Mouse (Mus musculus): ENCODE measurements at regions not wholly inside any gene's neighbourhood (a gene's known extent, or its start where the extent isn't known, plus 50 kb on each side); places are given as distances from the start of the nearest gene placed in this dataset.

- Histone ChIP-seq H3K4me3 (no peak overlapping the region), H3K27ac (no peak overlapping the region), H3K9me3 (replicated peaks) (no peaks in the 10 kb centered on the region), H3K36me3 (no peaks in the 10 kb centered on the region), H3K27me3 (ENCODE audit: low read depth, poor library complexity, severe bottlenecking) (no peaks in the 10 kb centered on the region), H3K4me1 (peaks cover 33% of the 10 kb centered on the region)
- DNase-seq (ENCODE audit: low spot score) = no peak
- WGBS = 95% methylated on average over 6 of the region's 6 CpGs
Observed at GRCm38 (mm10) chr17:45924595-45924994, 107.6 kb downstream of the Vegfa start.

- no peaks in the 10 kb centered on the region for H3K36me3 ChIP-seq
- no peak for DNase-seq (ENCODE audit: low spot score)
- peaks cover 23% of the 10 kb centered on the region for H3K4me1 ChIP-seq
- no peak overlapping the region for H3K27ac ChIP-seq
- no peaks in the 10 kb centered on the region for H3K27me3 ChIP-seq (ENCODE audit: low read depth, poor library complexity, severe bottlenecking)
- H3K4me3 ChIP-seq = no peak overlapping the region
- H3K9me3 ChIP-seq (replicated peaks) = no peaks in the 10 kb centered on the region
- 77% methylated on average over 8 of the region's 8 CpGs for WGBS
Observed at GRCm38 (mm10) chr17:45923217-45923730, 108.9 kb downstream of the Vegfa start.

GRCm38 (mm10) chr17:45917647-45918046 lies 114.5 kb downstream of the Vegfa start:
- no peak for DNase-seq (ENCODE audit: low spot score)
- 98% methylated on average over 2 of the region's 2 CpGs for WGBS
- Histone ChIP-seq H3K36me3 (no peaks in the 10 kb centered on the region), H3K27me3 (ENCODE audit: low read depth, poor library complexity, severe bottlenecking) (no peaks in the 10 kb centered on the region), H3K27ac (no peak overlapping the region), H3K9me3 (replicated peaks) (no peaks in the 10 kb centered on the region), H3K4me3 (no peak overlapping the region), H3K4me1 (peaks cover 32% of the 10 kb centered on the region)

GRCm38 (mm10) chr17:45916937-45917336 lies 115.2 kb downstream of the Vegfa start:
- Histone ChIP-seq H3K4me3 (no peak overlapping the region), H3K27me3 (ENCODE audit: low read depth, poor library complexity, severe bottlenecking) (no peaks in the 10 kb centered on the region), H3K4me1 (peaks cover 30% of the 10 kb centered on the region), H3K9me3 (replicated peaks) (peaks cover 5% of the 10 kb centered on the region), H3K27ac (peak overlapping the region; percentile 63), H3K36me3 (no peaks in the 10 kb centered on the region)
- DNase-seq (ENCODE audit: low spot score) = no peak
- WGBS = 70% methylated on average over 4 of the region's 4 CpGs

- Histone ChIP-seq H3K4me3 (no peak overlapping the region), H3K27ac (no peak overlapping the region), H3K4me1 (peaks cover 24% of the 10 kb centered on the region), H3K9me3 (replicated peaks) (peaks cover 5% of the 10 kb centered on the region), H3K27me3 (ENCODE audit: low read depth, poor library complexity, severe bottlenecking) (no peaks in the 10 kb centered on the region), H3K36me3 (no peaks in the 10 kb centered on the region)
- no peak for DNase-seq (ENCODE audit: low spot score)
- 92% methylated on average over 9 of the region's 9 CpGs for WGBS
Observed at GRCm38 (mm10) chr17:45914706-45915240, 117.4 kb downstream of the Vegfa start.

GRCm38 (mm10) chr17:45914237-45914636 lies 117.9 kb downstream of the Vegfa start:
- H3K4me3 ChIP-seq = no peak overlapping the region
- 90% methylated on average over 1 of the region's 1 CpGs for WGBS
- no peaks in the 10 kb centered on the region for H3K36me3 ChIP-seq
- peaks cover 23% of the 10 kb centered on the region for H3K4me1 ChIP-seq
- H3K9me3 ChIP-seq (replicated peaks) = peaks cover 5% of the 10 kb centered on the region
- no peaks in the 10 kb centered on the region for H3K27me3 ChIP-seq (ENCODE audit: low read depth, poor library complexity, severe bottlenecking)
- no peak for DNase-seq (ENCODE audit: low spot score)
- no peak overlapping the region for H3K27ac ChIP-seq

GRCm38 (mm10) chr17:45913671-45914070 lies 118.5 kb downstream of the Vegfa start:
- Histone ChIP-seq H3K27me3 (ENCODE audit: low read depth, poor library complexity, severe bottlenecking) (no peaks in the 10 kb centered on the region), H3K4me1 (peaks cover 21% of the 10 kb centered on the region), H3K36me3 (no peaks in the 10 kb centered on the region), H3K27ac (no peak overlapping the region), H3K4me3 (no peak overlapping the region), H3K9me3 (replicated peaks) (peaks cover 5% of the 10 kb centered on the region)
- DNase-seq (ENCODE audit: low spot score) = no peak
- 92% methylated on average over 4 of the region's 4 CpGs for WGBS

- DNase-seq (ENCODE audit: low spot score) = no peak
- Histone ChIP-seq H3K4me1 (peaks cover 23% of the 10 kb centered on the region), H3K4me3 (no peak overlapping the region), H3K9me3 (replicated peaks) (peaks cover 5% of the 10 kb centered on the region), H3K27me3 (ENCODE audit: low read depth, poor library complexity, severe bottlenecking) (no peaks in the 10 kb centered on the region), H3K27ac (peak overlapping the region; percentile 46; the same call in 1 of the 2 replicates), H3K36me3 (no peaks in the 10 kb centered on the region)
- WGBS = 91% methylated on average over 3 of the region's 3 CpGs
Observed at GRCm38 (mm10) chr17:45912165-45912564, 120.0 kb downstream of the Vegfa start.

- no peak for DNase-seq (ENCODE audit: low spot score)
- Histone ChIP-seq H3K27me3 (ENCODE audit: low read depth, poor library complexity, severe bottlenecking) (no peaks in the 10 kb centered on the region), H3K4me1 (peaks cover 16% of the 10 kb centered on the region), H3K9me3 (replicated peaks) (peaks cover 5% of the 10 kb centered on the region), H3K27ac (0 out of 2 replicates have a peak overlapping the region, but pooled peaks have one; percentile 20), H3K36me3 (no peaks in the 10 kb centered on the region), H3K4me3 (no peak overlapping the region)
- WGBS = 88% methylated on average over 13 of the region's 13 CpGs
Observed at GRCm38 (mm10) chr17:45911201-45911731, 120.9 kb downstream of the Vegfa start.

- WGBS = 93% methylated on average over 3 of the region's 3 CpGs
- no peak overlapping the region for H3K4me3 ChIP-seq
- peaks cover 10% of the 10 kb centered on the region; the same call in 1 of the 2 replicates for H3K4me1 ChIP-seq
- H3K27me3 ChIP-seq (ENCODE audit: low read depth, poor library complexity, severe bottlenecking) = no peaks in the 10 kb centered on the region
- no peak overlapping the region for H3K27ac ChIP-seq
- H3K36me3 ChIP-seq = no peaks in the 10 kb centered on the region
- DNase-seq (ENCODE audit: low spot score) = no peak
- H3K9me3 ChIP-seq (replicated peaks) = peaks cover 5% of the 10 kb centered on the region
Observed at GRCm38 (mm10) chr17:45910245-45910644, 121.9 kb downstream of the Vegfa start.

- no peak for DNase-seq (ENCODE audit: low spot score)
- no peaks in the 10 kb centered on the region for H3K36me3 ChIP-seq
- no peak overlapping the region for H3K4me3 ChIP-seq
- peaks cover 5% of the 10 kb centered on the region for H3K9me3 ChIP-seq (replicated peaks)
- H3K4me1 ChIP-seq = peaks cover 10% of the 10 kb centered on the region; the same call in 1 of the 2 replicates
- WGBS = 76% methylated on average over 11 of the region's 11 CpGs
- no peak overlapping the region for H3K27ac ChIP-seq
- H3K27me3 ChIP-seq (ENCODE audit: low read depth, poor library complexity, severe bottlenecking) = no peaks in the 10 kb centered on the region
Observed at GRCm38 (mm10) chr17:45907587-45907986, 124.6 kb downstream of the Vegfa start.

- no peaks in the 10 kb centered on the region for H3K27me3 ChIP-seq (ENCODE audit: low read depth, poor library complexity, severe bottlenecking)
- H3K27ac ChIP-seq = no peak overlapping the region
- H3K36me3 ChIP-seq = no peaks in the 10 kb centered on the region
- peaks cover 10% of the 10 kb centered on the region; the same call in 1 of the 2 replicates for H3K4me1 ChIP-seq
- H3K4me3 ChIP-seq = no peak overlapping the region
- no peaks in the 10 kb centered on the region for H3K9me3 ChIP-seq (replicated peaks)
- 74% methylated on average over 7 of the region's 7 CpGs for WGBS
- no peak for DNase-seq (ENCODE audit: low spot score)
Observed at GRCm38 (mm10) chr17:45905596-45905995, 126.6 kb downstream of the Vegfa start.

- Histone ChIP-seq H3K27me3 (ENCODE audit: low read depth, poor library complexity, severe bottlenecking) (no peaks in the 10 kb centered on the region), H3K4me1 (peaks cover 10% of the 10 kb centered on the region; the same call in 1 of the 2 replicates), H3K36me3 (no peaks in the 10 kb centered on the region), H3K9me3 (replicated peaks) (no peaks in the 10 kb centered on the region), H3K27ac (no peak overlapping the region), H3K4me3 (no peak overlapping the region)
- WGBS = 82% methylated on average over 4 of the region's 4 CpGs
- DNase-seq (ENCODE audit: low spot score) = no peak
Observed at GRCm38 (mm10) chr17:45904251-45904650, 127.9 kb downstream of the Vegfa start.

Measured in limb, embryonic 10.5 days (tissue).